Mouse (Mus musculus) limb, embryonic 14.5 days (tissue): ENCODE measurements around the gene Zfp386. TPM values are rescaled to one million over a fixed set of nuclear protein-coding genes. Genes with fewer than 3 reads are reported as not detected.

ENCODE experiments used
- ATAC-seq: fragments of 200-750 bp; cut with Nextera tagmentation; 2 replicates; pipeline ENCODE4 v1.8.0; 2017; ENCODE audit warnings: low read depth, moderate number of reproducible peaks, moderate TSS enrichment; ENCODE audit not compliant: low FRiP score
- DNase-seq: peaks from one replicate; pipeline ENCODE4 v3.0.0-alpha.2; 2015; ENCODE audit warnings: low spot score
- H3K27ac ChIP-seq: fragments of 300-500 bp; sonication (generic); replicated peaks from 2 replicates; pipeline ENCODE4 v1.5.1; 2014; ENCODE audit warnings: low read depth, mild to moderate bottlenecking, low read length, moderate library complexity, mixed read lengths
- H3K27me3 ChIP-seq: fragments of 300-500 bp; sonication (generic); 2 replicates; pipeline ENCODE4 v1.6.1; 2014; ENCODE audit warnings: low read length, mixed read lengths; ENCODE audit not compliant: control insufficient read depth, insufficient read depth
- H3K36me3 ChIP-seq: fragments of 300-500 bp; sonication (generic); 2 replicates; pipeline ENCODE4 v1.6.1; 2014; ENCODE audit warnings: mild to moderate bottlenecking, low read length, moderate library complexity, mixed read lengths; ENCODE audit not compliant: control insufficient read depth, insufficient read depth
- H3K4me1 ChIP-seq: fragments of 300-500 bp; sonication (generic); 2 replicates; pipeline ENCODE4 v1.6.1; 2014; ENCODE audit warnings: antibody characterized with exemption, low read length, mixed read lengths; ENCODE audit not compliant: control insufficient read depth, insufficient read depth
- H3K4me2 ChIP-seq: fragments of 300-500 bp; sonication (generic); replicated peaks from 2 replicates; pipeline ENCODE4 v1.6.1; 2014; ENCODE audit warnings: low read depth, mild to moderate bottlenecking, low read length, moderate library complexity; ENCODE audit not compliant: severe bottlenecking
- H3K4me3 ChIP-seq: fragments of 300-500 bp; sonication (generic); replicated peaks from 2 replicates; pipeline ENCODE4 v1.5.1; 2014; ENCODE audit warnings: low read length
- H3K9ac ChIP-seq: fragments of 300-500 bp; sonication (generic); 2 replicates; pipeline ENCODE4 v1.6.1; 2014; ENCODE audit warnings: mild to moderate bottlenecking, low read depth, low read length, moderate library complexity; ENCODE audit not compliant: severe bottlenecking
- H3K9me3 ChIP-seq: fragments of 300-500 bp; sonication (generic); 2 replicates; pipeline ENCODE4 v1.6.1; 2016; ENCODE audit warnings: low read length; ENCODE audit not compliant: control insufficient read depth
- POLR2A ChIP-seq: fragments of 200-500 bp; IDR thresholded peaks from 2 replicates; pipeline ENCODE4 v1.8.0; 2012; ENCODE audit warnings: inconsistent platforms, mild to moderate bottlenecking, moderate library complexity, borderline replicate concordance; ENCODE audit not compliant: insufficient read depth, insufficient read length; ENCODE audit errors: extremely low read depth
- WGBS: fragments of 180-500 bp; shearing (Covaris S2); extraction: QIAGEN DNeasy Blood & Tissue Kit; methylation state at CpG from one replicate; pipeline ENCODE4 v1.1.7; 2014; 5-methylcytosine and 5-hydroxymethylcytosine counted together
- polyA plus RNA-seq, 2 experiments: library from polyadenylated mRNA; depleted of rRNA in 1 of 2; stranded (reverse) in 1 of 2; unstranded in 1 of 2; fragments of >200 nt; fragmentation: Nextera tagmentation in 1 of 2; extraction: Ambion mirVana in 1 of 2; gene quantifications; 2 replicates each; pipeline versions ENCODE4 v1.2.1 to v1.2.3; 2012 to 2014

Zfp386 gene
- polyA plus RNA-seq, 2 experiments: 29.9 to 44.4 TPM

- WGBS: 89% methylated on average over 3 of the region's 3 CpGs
- H3K4me2 ChIP-seq: no peak overlapping the region
- H3K27me3 ChIP-seq: no peaks in the 10 kb centered on the region
- no peak overlapping the region for H3K27ac ChIP-seq
- DNase-seq: no peak
- H3K4me1 ChIP-seq: no peaks in the 10 kb centered on the region
- no peak overlapping the region for H3K9ac ChIP-seq
- TF ChIP-seq POLR2A: no peak
- no peak overlapping the region for H3K4me3 ChIP-seq
- ATAC-seq: no peak
- no peaks in the 10 kb centered on the region for H3K36me3 ChIP-seq
- no peaks in the 10 kb centered on the region for H3K9me3 ChIP-seq
Measured at GRCm38 (mm10) chr12:116089836-116090235, 42.3 kb downstream of the Zfp386 start.

- ATAC-seq (no peak), DNase-seq (no peak)
- no peaks in the 10 kb centered on the region for H3K36me3 ChIP-seq
- no peaks in the 10 kb centered on the region for H3K27me3 ChIP-seq
- no peaks in the 10 kb centered on the region for H3K4me1 ChIP-seq
- 87% methylated on average over 14 of the region's 14 CpGs for WGBS
- no peaks in the 10 kb centered on the region for H3K9me3 ChIP-seq
- H3K27ac ChIP-seq: no peak overlapping the region
- H3K4me3 ChIP-seq: no peak overlapping the region
- H3K9ac ChIP-seq: no peak overlapping the region
- no peak overlapping the region for H3K4me2 ChIP-seq
- TF ChIP-seq POLR2A: no peak
Measured at GRCm38 (mm10) chr12:116094765-116095555, 47.4 kb downstream of the Zfp386 start.

GRCm38 (mm10) chr12:116096361-116096904 is 48.9 kb downstream of the Zfp386 start:
- Histone ChIP-seq H3K9me3 (no peaks in the 10 kb centered on the region), H3K9ac (no peak overlapping the region), H3K36me3 (no peaks in the 10 kb centered on the region), H3K4me3 (no peak overlapping the region), H3K4me1 (no peaks in the 10 kb centered on the region), H3K27ac (no peak overlapping the region), H3K4me2 (no peak overlapping the region), H3K27me3 (no peaks in the 10 kb centered on the region)
- DNase-seq: no peak
- no peak for TF ChIP-seq POLR2A
- 65% methylated on average over 3 of the region's 3 CpGs for WGBS
- ATAC-seq: no peak

- no peak for TF ChIP-seq POLR2A
- H3K4me3 ChIP-seq: no peak overlapping the region
- no peak overlapping the region for H3K27ac ChIP-seq
- no peak overlapping the region for H3K4me2 ChIP-seq
- DNase-seq: no peak
- whole genome bisulfite sequencing: 90% methylated on average over 8 of the region's 8 CpGs
- no peak for ATAC-seq
- H3K36me3 ChIP-seq: no peaks in the 10 kb centered on the region
- H3K9me3 ChIP-seq: no peaks in the 10 kb centered on the region
- no peak overlapping the region for H3K9ac ChIP-seq
- no peaks in the 10 kb centered on the region for H3K27me3 ChIP-seq
- H3K4me1 ChIP-seq: no peaks in the 10 kb centered on the region
Measured at GRCm38 (mm10) chr12:116097166-116097565, 49.6 kb downstream of the Zfp386 start.

- H3K4me1 ChIP-seq: no peaks in the 10 kb centered on the region
- TF ChIP-seq POLR2A: no peak
- no peaks in the 10 kb centered on the region for H3K27me3 ChIP-seq
- ATAC-seq (no peak), DNase-seq (no peak)
- H3K27ac ChIP-seq: no peak overlapping the region
- H3K9me3 ChIP-seq: no peaks in the 10 kb centered on the region
- H3K36me3 ChIP-seq: no peaks in the 10 kb centered on the region
- H3K4me3 ChIP-seq: no peak overlapping the region
- no peak overlapping the region for H3K9ac ChIP-seq
- WGBS: 88% methylated on average over 2 of the region's 2 CpGs
- no peak overlapping the region for H3K4me2 ChIP-seq
Measured at GRCm38 (mm10) chr12:116101945-116102344, 54.4 kb downstream of the Zfp386 start.
